Mouse (Mus musculus) effector memory CD4-positive, alpha-beta T cell, adult 7 months (primary cell): ENCODE data around the gene Rpp40. TPM values are rescaled to one million over a fixed set of nuclear protein-coding genes. Genes with fewer than 3 reads are reported as not detected.

Experiments
- polyA plus RNA-seq: library from polyadenylated mRNA; unstranded; fragments of 100-300 nt; shearing (Covaris generic); gene quantifications from one replicate; pipeline ENCODE4 v1.2.1, GENCODE M21; 2017

The Rpp40 gene
- 11.2 TPM for polyA plus RNA-seq

GRCm38 (mm10) chr13:35905879-35906481, at the start of gene Rpp40:
Gene Rpp40, minus strand, starts transcription at chr13:35906359.

Other genes with a start within 250 kb of the Rpp40 start
- gene Cdyl, start 246.5 kb downstream of the Rpp40 start, polyA plus RNA-seq, result 15.6 TPM
- gene Ppp1r3g, start 52.5 kb upstream of the Rpp40 start, polyA plus RNA-seq, result not detected
- 36.0 TPM for gene Fars2, start 211.1 kb upstream of the Rpp40 start, polyA plus RNA-seq
- gene Lyrm4, start 211.2 kb upstream of the Rpp40 start, polyA plus RNA-seq, result 7.1 TPM